In the genomic region with DNA sequence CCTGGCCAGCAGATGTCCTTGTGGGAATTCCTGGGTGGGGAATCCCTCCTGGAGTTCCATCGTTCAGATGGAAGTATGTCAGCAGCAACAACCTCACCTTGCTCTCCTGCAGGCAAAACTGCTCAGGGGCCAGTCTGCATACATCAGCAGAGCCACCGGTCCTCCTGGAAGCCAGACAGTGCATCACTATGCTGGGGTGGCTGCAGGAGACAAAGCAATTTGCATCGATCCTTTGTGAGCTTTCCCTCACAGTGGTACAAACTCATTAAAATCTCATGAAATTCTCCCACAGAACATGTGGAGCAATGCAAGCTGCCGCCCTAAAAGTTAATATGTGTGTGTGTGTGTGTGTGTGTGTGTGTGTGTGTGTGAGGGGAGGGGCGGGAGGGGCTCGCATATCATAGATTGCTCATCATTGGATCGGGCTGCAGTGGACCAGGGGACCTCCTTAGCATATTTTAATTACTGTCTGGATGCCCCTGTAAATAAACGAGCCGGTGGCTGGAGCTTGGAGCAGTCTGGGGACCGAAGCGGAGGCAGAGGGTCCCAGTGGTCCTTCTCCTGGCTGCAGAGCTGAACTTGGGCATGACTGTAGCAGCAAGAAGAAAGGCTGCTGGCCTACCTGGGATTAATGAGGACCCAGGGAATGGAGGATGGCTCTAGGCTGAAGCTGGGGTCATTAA, we compare ENCODE assay signal across 21 mouse cellular contexts.
DNase-seq lines count a peak whose midpoint lies in the region; ATAC-seq and TF ChIP-seq lines count a peak whose summit lies in the region.
"Had no signal": no experiment of that assay in that cellular context is flagged by ENCODE, and none has a peak within 500 bp of the region (broad histone marks: within the 10 kb centered on the region; RNA-seq: fewer than 3 reads in every experiment).

No protein-coding gene starts in this region.

- no peak for ATAC-seq in forebrain, embryonic 12.5 days (ENCODE audit: low FRiP score)
- no peak for ATAC-seq in forebrain, embryonic 11.5 days (replicated peaks; ENCODE audit: low FRiP score)
- no peak for ATAC-seq in midbrain, postnatal 0 days (ENCODE audit: low FRiP score)
- peak; percentile 65 for ATAC-seq in midbrain, embryonic 12.5 days (ENCODE audit: low FRiP score, low read depth)
- ATAC-seq in neural tube, embryonic 14.5 days (ENCODE audit: low read depth) = peak; percentile 44; the same call in 1 of the 2 replicates
- no peak for ATAC-seq in liver, embryonic 11.5 days (replicated peaks; ENCODE audit: low FRiP score)
- ATAC-seq: intestine, postnatal 0 days; liver, embryonic 12.5 days had no signal

- no peak overlapping the region for H3K4me3 ChIP-seq in forebrain, embryonic 12.5 days (replicated peaks)
- no peak overlapping the region for H3K4me3 ChIP-seq in forebrain, embryonic 11.5 days (ENCODE audit: low read depth, low read length)
- H3K4me3 ChIP-seq in midbrain, embryonic 10.5 days = no peak overlapping the region
- H3K4me3 ChIP-seq in midbrain, postnatal 0 days (ENCODE audit: low read depth, low read length) = no peak overlapping the region
- no peak overlapping the region for H3K4me3 ChIP-seq in midbrain, embryonic 12.5 days
- H3K4me3 ChIP-seq in neural tube, embryonic 14.5 days (ENCODE audit: low read depth, low read length) = no peak overlapping the region
- H3K4me3 ChIP-seq in liver, embryonic 11.5 days (ENCODE audit: low read depth, low read length) = no peak overlapping the region
- H3K4me3 ChIP-seq: embryonic facial prominence, embryonic 15.5 days; heart, embryonic 12.5 days; limb, embryonic 12.5 days; liver, embryonic 12.5 days had no signal

- DNase-seq in forebrain, embryonic 11.5 days (ENCODE audit: low spot score) = no peak
- DNase-seq in midbrain, embryonic 10.5 days (ENCODE audit: low spot score) = no peak
- DNase-seq in midbrain, postnatal 0 days (ENCODE audit: low spot score) = no peak
- no peak for DNase-seq in liver, embryonic 11.5 days (ENCODE audit: low spot score)
- DNase-seq in layer of hippocampus, adult 8-10 months (ENCODE audit: low spot score in 2 of 2) = no peak
- DNase-seq: adrenal gland, postnatal 14 days; cerebellum, adult 9-11 months; gastrocnemius, postnatal 14 days; heart, adult 18-20 months; heart, postnatal 10 days; kidney, postnatal 36 days; lung, adult 18-20 months; lung, postnatal 10 days had no signal

- H3K9me3 ChIP-seq in forebrain, embryonic 12.5 days = no peaks in the 10 kb centered on the region
- H3K9me3 ChIP-seq in forebrain, embryonic 11.5 days (ENCODE audit: control insufficient read depth, low read length) = no peaks in the 10 kb centered on the region
- H3K9me3 ChIP-seq in midbrain, embryonic 10.5 days (replicated peaks) = no peaks in the 10 kb centered on the region
- H3K9me3 ChIP-seq in midbrain, postnatal 0 days (ENCODE audit: low read length) = no peaks in the 10 kb centered on the region
- no peaks in the 10 kb centered on the region for H3K9me3 ChIP-seq in midbrain, embryonic 12.5 days
- H3K9me3 ChIP-seq in neural tube, embryonic 14.5 days (ENCODE audit: control insufficient read depth, low read length) = no peaks in the 10 kb centered on the region
- H3K9me3 ChIP-seq in liver, embryonic 11.5 days (ENCODE audit: control insufficient read depth, low read length) = no peaks in the 10 kb centered on the region
- H3K9me3 ChIP-seq: embryonic facial prominence, embryonic 15.5 days; heart, embryonic 12.5 days; limb, embryonic 12.5 days; liver, embryonic 12.5 days had no signal

- H3K27me3 ChIP-seq in forebrain, embryonic 12.5 days = no peaks in the 10 kb centered on the region
- H3K27me3 ChIP-seq in forebrain, embryonic 11.5 days (ENCODE audit: control insufficient read depth, insufficient read depth, low read length) = no peaks in the 10 kb centered on the region
- no peaks in the 10 kb centered on the region for H3K27me3 ChIP-seq in midbrain, embryonic 10.5 days (ENCODE audit: low read depth, poor library complexity, severe bottlenecking)
- H3K27me3 ChIP-seq in midbrain, postnatal 0 days (ENCODE audit: insufficient read depth, low read length) = no peaks in the 10 kb centered on the region
- H3K27me3 ChIP-seq in midbrain, embryonic 12.5 days = no peaks in the 10 kb centered on the region
- H3K27me3 ChIP-seq in neural tube, embryonic 14.5 days (ENCODE audit: control insufficient read depth, insufficient read depth, low read length) = no peaks in the 10 kb centered on the region
- H3K27me3 ChIP-seq in liver, embryonic 11.5 days (replicated peaks; ENCODE audit: control insufficient read depth, insufficient read depth, low read length) = no peaks in the 10 kb centered on the region
- H3K27me3 ChIP-seq: embryonic facial prominence, embryonic 15.5 days; heart, embryonic 12.5 days; limb, embryonic 12.5 days; liver, embryonic 12.5 days had no signal

- 56% methylated on average over 11 of the region's 11 CpGs for WGBS in forebrain, embryonic 12.5 days
- 68% methylated on average over 11 of the region's 11 CpGs for WGBS in forebrain, embryonic 11.5 days
- 76% methylated on average over 11 of the region's 11 CpGs for WGBS in midbrain, embryonic 10.5 days
- WGBS in midbrain, postnatal 0 days = 42% methylated on average over 11 of the region's 11 CpGs
- WGBS in midbrain, embryonic 12.5 days = 52% methylated on average over 9 of the region's 11 CpGs
- 34% methylated on average over 11 of the region's 11 CpGs for WGBS in neural tube, embryonic 14.5 days
- 72% methylated on average over 11 of the region's 11 CpGs for WGBS in liver, embryonic 11.5 days

- H3K4me2 ChIP-seq in forebrain, embryonic 12.5 days = no peak overlapping the region
- H3K4me2 ChIP-seq in forebrain, embryonic 11.5 days (ENCODE audit: low read depth, low read length, severe bottlenecking) = no peak overlapping the region
- H3K4me2 ChIP-seq in midbrain, postnatal 0 days (ENCODE audit: low read depth, low read length, poor library complexity, severe bottlenecking) = no peak overlapping the region
- H3K4me2 ChIP-seq in midbrain, embryonic 12.5 days (replicated peaks) = no peak overlapping the region
- no peak overlapping the region for H3K4me2 ChIP-seq in neural tube, embryonic 14.5 days (ENCODE audit: low read depth, low read length)
- no peak overlapping the region for H3K4me2 ChIP-seq in liver, embryonic 11.5 days
- H3K4me2 ChIP-seq: embryonic facial prominence, embryonic 15.5 days; heart, embryonic 12.5 days; limb, embryonic 12.5 days; liver, embryonic 12.5 days had no signal

- TF ChIP-seq CTCF in midbrain, postnatal 0 days (IDR thresholded peaks at IDR 0.05) = no peak

- H3K4me1 ChIP-seq in forebrain, embryonic 12.5 days = peaks cover 7% of the 10 kb centered on the region; the same call in 1 of the 2 replicates
- no peaks in the 10 kb centered on the region; the same call in 1 of the 2 replicates for H3K4me1 ChIP-seq in forebrain, embryonic 11.5 days (replicated peaks; ENCODE audit: control insufficient read depth, insufficient read depth, low read length)
- peaks cover 6% of the 10 kb centered on the region; the same call in 1 of the 2 replicates for H3K4me1 ChIP-seq in midbrain, embryonic 10.5 days
- no peaks in the 10 kb centered on the region for H3K4me1 ChIP-seq in midbrain, postnatal 0 days (ENCODE audit: insufficient read depth, low read length)
- 0 out of 2 replicates have a peak, but pooled peaks cover 3% of the 10 kb centered on the region for H3K4me1 ChIP-seq in midbrain, embryonic 12.5 days
- no peaks in the 10 kb centered on the region for H3K4me1 ChIP-seq in neural tube, embryonic 14.5 days (ENCODE audit: control insufficient read depth, insufficient read depth, low read length)
- no peaks in the 10 kb centered on the region for H3K4me1 ChIP-seq in liver, embryonic 11.5 days (replicated peaks; ENCODE audit: control insufficient read depth, insufficient read depth, low read length)
- H3K4me1 ChIP-seq: embryonic facial prominence, embryonic 15.5 days; heart, embryonic 12.5 days; limb, embryonic 12.5 days; liver, embryonic 12.5 days had no signal

- H3K9ac ChIP-seq in forebrain, embryonic 12.5 days = no peak overlapping the region
- H3K9ac ChIP-seq in forebrain, embryonic 11.5 days (ENCODE audit: low read length) = no peak overlapping the region
- no peak overlapping the region for H3K9ac ChIP-seq in midbrain, postnatal 0 days (replicated peaks; ENCODE audit: low read length, poor library complexity, severe bottlenecking)
- no peak overlapping the region for H3K9ac ChIP-seq in midbrain, embryonic 12.5 days (replicated peaks)
- no peak overlapping the region for H3K9ac ChIP-seq in neural tube, embryonic 14.5 days (replicated peaks; ENCODE audit: low read depth, low read length)
- no peak overlapping the region for H3K9ac ChIP-seq in liver, embryonic 11.5 days (ENCODE audit: low read depth, low read length)
- H3K9ac ChIP-seq: embryonic facial prominence, embryonic 15.5 days; heart, embryonic 12.5 days; limb, embryonic 12.5 days; liver, embryonic 12.5 days had no signal

- H3K27ac ChIP-seq in forebrain, embryonic 12.5 days = 0 out of 2 replicates have a peak overlapping the region, but pooled peaks have one; percentile 13
- H3K27ac ChIP-seq in forebrain, embryonic 11.5 days (ENCODE audit: low read depth, low read length) = no peak overlapping the region
- H3K27ac ChIP-seq in midbrain, embryonic 10.5 days (replicated peaks) = 0 out of 2 replicates have a peak overlapping the region, but pooled peaks have one; percentile 18
- H3K27ac ChIP-seq in midbrain, postnatal 0 days (ENCODE audit: low read depth, low read length) = no peak overlapping the region
- peak overlapping the region; percentile 49; the same call in 1 of the 2 replicates for H3K27ac ChIP-seq in midbrain, embryonic 12.5 days (replicated peaks)
- peak overlapping the region; percentile 55; the same call in 1 of the 2 replicates for H3K27ac ChIP-seq in neural tube, embryonic 14.5 days (ENCODE audit: low read depth, low read length)
- H3K27ac ChIP-seq in liver, embryonic 11.5 days (ENCODE audit: low read depth, low read length) = no peak overlapping the region
- H3K27ac ChIP-seq: embryonic facial prominence, embryonic 15.5 days; limb, embryonic 12.5 days; liver, embryonic 12.5 days had no signal

- H3K36me3 ChIP-seq in forebrain, embryonic 12.5 days (replicated peaks) = no peaks in the 10 kb centered on the region
- H3K36me3 ChIP-seq in forebrain, embryonic 11.5 days (ENCODE audit: control insufficient read depth, insufficient read depth, low read length) = no peaks in the 10 kb centered on the region
- H3K36me3 ChIP-seq in midbrain, embryonic 10.5 days = no peaks in the 10 kb centered on the region
- no peaks in the 10 kb centered on the region for H3K36me3 ChIP-seq in midbrain, postnatal 0 days (ENCODE audit: insufficient read depth, low read length)
- H3K36me3 ChIP-seq in midbrain, embryonic 12.5 days = no peaks in the 10 kb centered on the region
- no peaks in the 10 kb centered on the region for H3K36me3 ChIP-seq in neural tube, embryonic 14.5 days (ENCODE audit: control insufficient read depth, insufficient read depth, low read length)
- H3K36me3 ChIP-seq in liver, embryonic 11.5 days (ENCODE audit: control insufficient read depth, insufficient read depth, low read length) = no peaks in the 10 kb centered on the region
- H3K36me3 ChIP-seq: embryonic facial prominence, embryonic 15.5 days; heart, embryonic 12.5 days; limb, embryonic 12.5 days; liver, embryonic 12.5 days had no signal

Comparison
In these comparisons a context has a peak if more than half of its experiments do, and no peak if none do; other contexts are left out.
1. ATAC-seq: peak in midbrain, embryonic 12.5 days (single experiment) and neural tube, embryonic 14.5 days (single experiment); none in forebrain, embryonic 12.5 days (single experiment), forebrain, embryonic 11.5 days (single experiment), midbrain, postnatal 0 days (single experiment) and liver, embryonic 11.5 days (single experiment).
2. H3K27ac ChIP-seq: peak in forebrain, embryonic 12.5 days (single experiment), midbrain, embryonic 10.5 days (single experiment), midbrain, embryonic 12.5 days (single experiment) and neural tube, embryonic 14.5 days (single experiment); none in forebrain, embryonic 11.5 days (single experiment), midbrain, postnatal 0 days (single experiment) and liver, embryonic 11.5 days (single experiment).